Mouse (Mus musculus): ENCODE results near the gene 3110040M04Rik.
"Not testable (repeated sequence)": the region's sequence is repeated elsewhere in the genome, so short reads cannot be mapped to it uniquely, and the experiment has no call there.

The 3110040M04Rik gene

GRCm38 (mm10) chr1:151203818-151204217 lies at the start of gene 3110040M04Rik:
Gene 3110040M04Rik (plus strand): TSS chr1:151204121.
- in situ Hi-C loops (cut with MboI, MseI) = not testable (repeated sequence)

GRCm38 (mm10) chr1:151154131-151154530 lies 49.8 kb upstream of the 3110040M04Rik start:
- in situ Hi-C loops (cut with MboI, MseI) = not testable (repeated sequence)

- in situ Hi-C loops (cut with MboI, MseI) = no loop called here
These were observed 47.8 kb upstream of the 3110040M04Rik start for GRCm38 (mm10) chr1:151156129-151156528.

GRCm38 (mm10) chr1:151156777-151157632 lies 46.9 kb upstream of the 3110040M04Rik start:
- in situ Hi-C loops (cut with MboI, MseI) = no loop called here

GRCm38 (mm10) chr1:151157963-151158856 lies 45.7 kb upstream of the 3110040M04Rik start:
- in situ Hi-C loops (cut with MboI, MseI) = no loop called here

- in situ Hi-C loops (cut with MboI, MseI) = no loop called here
These were observed 44.9 kb upstream of the 3110040M04Rik start for GRCm38 (mm10) chr1:151158857-151159510.

- in situ Hi-C loops (cut with MboI, MseI) = no loop called here
These were observed 37.9 kb upstream of the 3110040M04Rik start for GRCm38 (mm10) chr1:151166031-151166430.

GRCm38 (mm10) chr1:151167297-151168047 lies 36.4 kb upstream of the 3110040M04Rik start:
- in situ Hi-C loops (cut with MboI, MseI) = no loop called here

- in situ Hi-C loops (cut with MboI, MseI) = no loop called here
These were observed 35.3 kb upstream of the 3110040M04Rik start for GRCm38 (mm10) chr1:151168637-151169036.

GRCm38 (mm10) chr1:151171572-151172461 lies 32.1 kb upstream of the 3110040M04Rik start:
- in situ Hi-C loops (cut with MboI, MseI) = no loop called here

- in situ Hi-C loops (cut with MboI, MseI) = no loop called here
These were observed 26.6 kb upstream of the 3110040M04Rik start for GRCm38 (mm10) chr1:151177030-151177936.

- in situ Hi-C loops (cut with MboI, MseI) = no loop called here
These were observed 26.0 kb upstream of the 3110040M04Rik start for GRCm38 (mm10) chr1:151177937-151178271.

- in situ Hi-C loops (cut with MboI, MseI) = no loop called here
These were observed 25.3 kb upstream of the 3110040M04Rik start for GRCm38 (mm10) chr1:151178505-151179083.

GRCm38 (mm10) chr1:151180167-151180566 lies 23.8 kb upstream of the 3110040M04Rik start:
- in situ Hi-C loops (cut with MboI, MseI) = no loop called here

GRCm38 (mm10) chr1:151182266-151182665 lies 21.7 kb upstream of the 3110040M04Rik start, which contains the start of gene Gm47985:
Gene Gm47985 (plus strand): TSS chr1:151182537.
- in situ Hi-C loops (cut with MboI, MseI) = not testable (repeated sequence)

- in situ Hi-C loops (cut with MboI, MseI) = not testable (repeated sequence)
These were observed 17.7 kb upstream of the 3110040M04Rik start for GRCm38 (mm10) chr1:151186186-151186585.

GRCm38 (mm10) chr1:151186879-151187424 lies 17.0 kb upstream of the 3110040M04Rik start:
- in situ Hi-C loops (cut with MboI, MseI) = not testable (repeated sequence)

GRCm38 (mm10) chr1:151188469-151188868 lies 15.5 kb upstream of the 3110040M04Rik start:
- in situ Hi-C loops (cut with MboI, MseI) = no loop called here

Measured in regulatory T cell (primary cell).